Mouse (Mus musculus): ENCODE data around the gene Ubash3a. TPM values are rescaled to one million over a fixed set of nuclear protein-coding genes. Genes with fewer than 3 reads are reported as not detected.

Ubash3a gene
- 305 TPM for polyA plus RNA-seq (2017; shearing (Covaris generic))

DNA sequence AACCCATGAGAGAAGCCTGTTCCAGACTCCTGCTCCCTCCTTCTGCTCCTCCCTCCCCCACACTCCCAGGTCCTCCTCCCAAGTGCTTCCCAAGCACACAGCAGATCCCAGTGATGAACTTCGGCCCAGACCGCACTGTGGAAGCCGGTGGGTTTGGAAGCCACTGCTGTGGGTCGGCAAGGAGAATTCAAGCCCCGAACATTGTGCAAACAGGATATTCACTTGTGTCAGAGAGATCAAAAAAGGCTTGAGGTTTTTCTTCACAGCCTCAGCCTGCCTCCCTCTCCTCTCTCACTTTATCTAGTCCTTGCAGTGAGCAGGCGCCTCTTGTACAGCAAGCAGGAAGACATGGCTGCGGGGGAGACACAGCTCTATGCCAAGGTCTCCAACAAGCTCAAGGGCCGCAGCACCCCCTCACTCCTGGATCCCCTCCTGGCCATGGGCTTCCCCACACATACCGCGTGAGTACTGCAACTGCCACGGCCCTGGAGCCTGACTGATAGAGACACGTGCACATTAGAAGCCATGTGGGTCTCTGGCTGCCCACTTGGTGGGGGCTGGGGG is at the start of gene Ubash3a:
TSS of gene Ubash3a (plus strand) at position 103 of the 564 bp plus-strand sequence.

DNA sequence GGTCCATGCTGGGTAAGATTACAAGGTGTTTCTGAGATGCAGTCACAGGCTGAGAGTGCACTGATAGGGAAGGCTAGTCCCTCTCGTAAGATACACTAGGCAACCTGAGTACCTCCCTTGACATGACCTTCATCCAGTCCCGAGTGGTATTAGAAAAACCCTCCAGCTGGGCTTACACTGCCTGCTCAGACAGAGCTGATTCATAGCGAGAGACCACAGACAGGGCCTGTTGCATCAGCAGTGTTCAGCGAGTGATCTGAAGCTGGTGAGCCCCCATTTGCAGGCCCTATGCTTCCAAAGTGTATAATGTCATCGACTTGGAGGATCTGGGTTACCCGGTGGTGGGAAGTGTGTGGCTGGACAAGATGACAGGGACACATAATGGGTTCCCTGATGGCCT is 42.5 kb upstream of the Ubash3a start, which contains the start of gene Tff1:
TSS of gene Tff1 (minus strand) at position 151 of the 400 bp plus-strand sequence.

GRCm38 (mm10) chr17:31198877-31199276 is 8.8 kb upstream of the Ubash3a start, which contains the start of gene Tmprss3:
Gene Tmprss3, minus strand, starts transcription at chr17:31198977.

DNA sequence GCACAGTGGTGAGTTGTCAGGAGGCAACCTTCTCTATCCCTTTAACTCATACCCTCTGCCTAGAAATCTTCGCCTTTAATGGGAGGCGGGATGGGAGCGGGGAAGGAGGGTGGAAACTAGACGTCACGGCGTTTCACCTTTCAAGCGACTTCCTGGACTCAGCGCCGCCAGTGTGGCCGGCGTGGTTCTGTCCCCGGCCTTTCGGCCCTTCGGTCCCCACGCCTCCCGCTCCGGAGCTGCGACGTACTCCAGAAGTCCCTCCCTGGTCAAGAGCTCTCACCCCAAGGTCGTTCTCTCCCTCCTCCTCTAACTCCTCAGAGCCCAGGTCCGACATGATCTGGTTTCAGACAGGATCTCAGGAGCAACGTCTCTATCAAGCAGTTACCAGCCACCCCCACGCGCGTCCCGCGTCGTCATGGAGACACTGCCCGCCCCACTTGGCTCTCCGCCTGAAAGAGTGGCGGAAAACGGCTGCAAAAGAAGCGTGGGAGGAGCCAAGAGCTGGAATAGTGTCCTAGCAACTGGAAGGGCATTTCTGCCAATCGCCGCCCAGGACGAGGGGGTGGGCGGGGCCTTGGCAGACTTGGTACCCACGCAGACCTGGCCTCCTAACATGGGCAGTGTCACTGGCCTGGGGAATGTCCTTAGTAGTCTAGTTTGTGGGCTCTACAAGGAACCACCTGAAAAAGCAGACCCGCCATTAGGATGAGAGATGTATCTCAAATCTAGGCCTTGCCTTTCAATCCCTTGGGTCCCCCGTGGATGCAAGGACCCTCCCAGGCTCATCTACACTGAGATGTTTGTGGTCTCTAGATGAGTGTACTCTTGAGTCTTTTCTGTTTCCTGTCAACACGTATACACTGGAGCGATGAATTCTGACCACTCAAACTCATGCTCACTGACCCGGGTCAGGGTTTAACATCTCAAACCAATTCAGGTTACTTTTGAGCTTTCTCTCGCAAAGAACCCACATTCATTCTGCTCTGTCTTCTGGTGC is 69.5 kb downstream of the Ubash3a start, which contains the start of gene Rsph1:
TSS of gene Rsph1 (minus strand) at position 462 of the 997 bp plus-strand sequence.

DNA sequence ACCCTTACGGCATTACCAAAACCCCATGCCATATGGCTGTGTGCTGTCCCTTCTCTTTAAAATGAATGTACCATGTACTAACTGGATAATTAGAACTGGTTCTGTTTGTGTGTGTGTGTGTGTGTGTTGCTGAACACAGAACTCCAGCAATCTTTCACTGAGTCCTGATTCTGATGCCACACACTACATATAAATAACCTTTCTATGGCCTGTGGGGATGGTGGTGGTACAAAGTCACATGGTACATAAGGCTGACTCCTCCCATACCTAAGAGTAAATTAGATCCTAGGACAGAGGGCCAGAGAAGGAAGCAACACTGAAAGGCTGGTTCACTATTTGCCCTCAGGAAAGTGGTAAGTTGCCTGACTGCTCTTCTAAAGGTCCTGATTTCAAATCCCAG is 78.8 kb downstream of the Ubash3a start, which contains the start of gene Slc37a1:
TSS of gene Slc37a1 (plus strand) at position 301 of the 400 bp plus-strand sequence.

Other genes starting within 250 kb of the Ubash3a start
- 45.5 TPM for gene Abcg1, start 150.2 kb upstream of the Ubash3a start, polyA plus RNA-seq (2017; shearing (Covaris generic))
- gene Tff3, start 78.2 kb upstream of the Ubash3a start, polyA plus RNA-seq (2017; shearing (Covaris generic)) = not detected
- gene Tff2, start 63.6 kb upstream of the Ubash3a start, polyA plus RNA-seq (2017; shearing (Covaris generic)) = not detected
- not detected for gene Tff1, start 42.6 kb upstream of the Ubash3a start, polyA plus RNA-seq (2017; shearing (Covaris generic))
- 1.2 TPM for gene Tmprss3, start 8.9 kb upstream of the Ubash3a start, polyA plus RNA-seq (2017; shearing (Covaris generic))
- 0.69 TPM for gene Rsph1, start 69.5 kb downstream of the Ubash3a start, polyA plus RNA-seq (2017; shearing (Covaris generic))
- 45.0 TPM for gene Slc37a1, start 78.9 kb downstream of the Ubash3a start, polyA plus RNA-seq (2017; shearing (Covaris generic))
- not detected for gene Pde9a, start 178.3 kb downstream of the Ubash3a start, polyA plus RNA-seq (2017; shearing (Covaris generic))

Data from CD4-positive, CD25-positive, alpha-beta regulatory T cell, adult 9 weeks (primary cell).